Mouse (Mus musculus): ENCODE data around the gene A630023A22Rik. TPM values are rescaled to one million over a fixed set of nuclear protein-coding genes. Genes with fewer than 3 reads are reported as not detected.
A peak's percentile ranks its signal among the peaks of the same experiment; 100 is the strongest.

The A630023A22Rik gene
- polyA plus RNA-seq (2015; fragmentation: Nextera tagmentation; extraction: Ambion mirVana), result 0.28 TPM in 1 of 2 replicates, not detected in the other

DNA sequence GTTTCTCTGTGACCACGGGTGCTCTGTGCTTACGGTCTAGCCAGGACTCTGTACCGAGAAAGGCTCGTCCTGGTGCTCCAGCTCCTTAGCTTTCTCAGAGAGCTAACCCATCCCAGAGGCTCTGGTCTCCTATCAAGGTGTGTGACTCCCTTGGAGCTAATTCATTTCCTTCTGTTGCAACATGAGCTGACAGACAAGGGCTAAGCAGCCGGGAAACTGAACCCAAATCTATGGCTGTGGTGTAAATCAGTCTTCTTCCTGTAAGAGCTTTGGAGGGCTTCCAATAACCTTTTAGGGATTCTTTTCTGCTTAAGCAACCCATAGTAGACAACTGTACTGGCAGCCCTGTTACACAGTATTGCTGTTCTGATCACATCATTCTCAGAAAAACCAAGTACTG lies at the start of gene A630023A22Rik:
TSS of gene A630023A22Rik (minus strand) at position 154 of the 400 bp plus-strand sequence.
- ATAC-seq (ENCODE audit: borderline replicate concordance, extremely low read depth, low FRiP score, low TSS enrichment), result no peak
- 53% methylated on average over 5 of the region's 5 CpGs for WGBS
- peaks cover 18% of the 10 kb centered on the region; the same call in 1 of the 2 replicates for H3K4me1 ChIP-seq
- H3K4me2 ChIP-seq, result no peak within 1 kb of the TSS
- H3K9ac ChIP-seq, result no peak within 1 kb of the TSS
- H3K36me3 ChIP-seq, result no peaks in the 10 kb centered on the region
- no peak within 1 kb of the TSS for H3K4me3 ChIP-seq
- no peaks in the 10 kb centered on the region for H3K9me3 ChIP-seq
- no peak within 1 kb of the TSS for H3K27ac ChIP-seq
- H3K27me3 ChIP-seq, result no peaks in the 10 kb centered on the region

DNA sequence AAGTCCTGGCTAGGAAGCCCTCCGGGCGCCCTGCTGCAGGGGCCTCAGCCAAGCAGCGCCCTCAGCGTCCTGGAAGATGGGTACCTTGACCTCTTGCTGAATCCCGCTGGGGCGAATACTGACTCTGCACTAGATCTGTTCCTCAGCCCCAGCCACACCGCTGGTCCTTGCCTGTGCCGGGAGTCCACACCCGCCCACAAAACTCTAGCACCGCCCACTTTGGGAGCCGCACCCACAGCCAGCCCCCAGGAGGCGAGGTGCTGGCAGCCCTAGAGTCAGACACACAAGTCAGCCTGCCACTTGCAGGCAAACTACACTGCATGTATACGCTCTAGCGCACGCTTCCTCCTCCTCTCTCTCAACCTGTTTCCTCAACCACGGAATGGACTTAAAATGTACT lies 49.8 kb upstream of the A630023A22Rik start, which contains the start of gene Npy4r:
TSS of gene Npy4r (minus strand) at position 148 of the 400 bp plus-strand sequence.
- Histone ChIP-seq H3K4me3 (no peak within 1 kb of the TSS), H3K27me3 (no peaks in the 10 kb centered on the region), H3K4me1 (peaks cover 4% of the 10 kb centered on the region; the same call in 1 of the 2 replicates), H3K4me2 (peak within 1 kb of the TSS; percentile 37), H3K9ac (no peak within 1 kb of the TSS), H3K27ac (no peak within 1 kb of the TSS), H3K36me3 (no peaks in the 10 kb centered on the region), H3K9me3 (no peaks in the 10 kb centered on the region)
- 6% methylated on average over 16 of the region's 16 CpGs for WGBS
- peak; percentile 82; the same call in 1 of the 2 replicates for ATAC-seq (ENCODE audit: borderline replicate concordance, extremely low read depth, low FRiP score, low TSS enrichment)

DNA sequence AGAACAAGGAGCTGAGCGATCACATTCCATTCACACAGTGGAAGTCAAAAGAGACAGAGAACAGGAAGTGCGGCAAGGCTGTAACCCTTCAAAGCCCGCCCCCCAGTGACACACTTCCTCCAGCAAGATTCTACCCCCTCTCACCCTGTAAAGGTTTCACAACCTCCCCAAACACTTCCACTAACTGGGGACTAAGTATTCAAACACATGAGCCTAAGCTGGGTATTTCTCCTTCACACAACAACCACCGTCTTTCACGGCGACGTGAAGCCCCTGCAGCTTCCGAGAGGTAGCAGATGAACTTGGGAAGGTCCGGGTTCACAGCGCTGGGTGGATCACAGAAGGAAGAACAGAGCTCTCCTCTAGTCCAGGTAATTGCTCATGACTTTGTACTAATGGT lies 40.4 kb upstream of the A630023A22Rik start:
- Histone ChIP-seq H3K4me3 (no peak overlapping the region), H3K4me2 (no peak overlapping the region), H3K9ac (no peak overlapping the region), H3K27me3 (no peaks in the 10 kb centered on the region), H3K4me1 (no peaks in the 10 kb centered on the region), H3K36me3 (no peaks in the 10 kb centered on the region), H3K27ac (no peak overlapping the region), H3K9me3 (no peaks in the 10 kb centered on the region)
- 86% methylated on average over 10 of the region's 10 CpGs for WGBS
- no peak for ATAC-seq (ENCODE audit: borderline replicate concordance, extremely low read depth, low FRiP score, low TSS enrichment)

DNA sequence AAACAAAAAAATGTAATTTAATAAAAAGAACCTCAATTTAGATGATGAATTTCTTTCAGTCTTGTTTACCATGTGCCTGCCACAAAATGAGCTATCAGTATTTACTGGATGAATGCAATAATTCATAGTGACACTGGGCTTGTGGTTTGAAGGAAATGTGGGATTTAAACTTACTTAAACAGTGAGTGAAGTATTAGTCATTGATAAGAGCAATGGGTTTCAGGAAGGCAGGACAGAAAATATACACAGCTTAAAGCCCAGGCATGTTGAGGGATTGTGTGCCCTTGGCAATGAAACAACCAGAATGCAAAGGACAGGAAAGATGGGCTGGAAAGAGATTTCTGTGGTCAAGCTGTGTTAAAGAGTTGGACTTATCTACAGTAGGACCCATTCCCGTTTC lies 39.8 kb upstream of the A630023A22Rik start:
- H3K9ac ChIP-seq, result no peak overlapping the region
- H3K27ac ChIP-seq, result no peak overlapping the region
- H3K9me3 ChIP-seq, result no peaks in the 10 kb centered on the region
- WGBS, result 81% methylated on average over 1 of the region's 1 CpGs
- H3K27me3 ChIP-seq, result no peaks in the 10 kb centered on the region
- no peak overlapping the region for H3K4me3 ChIP-seq
- no peaks in the 10 kb centered on the region for H3K4me1 ChIP-seq
- no peaks in the 10 kb centered on the region for H3K36me3 ChIP-seq
- ATAC-seq (ENCODE audit: borderline replicate concordance, extremely low read depth, low FRiP score, low TSS enrichment), result no peak
- no peak overlapping the region for H3K4me2 ChIP-seq

DNA sequence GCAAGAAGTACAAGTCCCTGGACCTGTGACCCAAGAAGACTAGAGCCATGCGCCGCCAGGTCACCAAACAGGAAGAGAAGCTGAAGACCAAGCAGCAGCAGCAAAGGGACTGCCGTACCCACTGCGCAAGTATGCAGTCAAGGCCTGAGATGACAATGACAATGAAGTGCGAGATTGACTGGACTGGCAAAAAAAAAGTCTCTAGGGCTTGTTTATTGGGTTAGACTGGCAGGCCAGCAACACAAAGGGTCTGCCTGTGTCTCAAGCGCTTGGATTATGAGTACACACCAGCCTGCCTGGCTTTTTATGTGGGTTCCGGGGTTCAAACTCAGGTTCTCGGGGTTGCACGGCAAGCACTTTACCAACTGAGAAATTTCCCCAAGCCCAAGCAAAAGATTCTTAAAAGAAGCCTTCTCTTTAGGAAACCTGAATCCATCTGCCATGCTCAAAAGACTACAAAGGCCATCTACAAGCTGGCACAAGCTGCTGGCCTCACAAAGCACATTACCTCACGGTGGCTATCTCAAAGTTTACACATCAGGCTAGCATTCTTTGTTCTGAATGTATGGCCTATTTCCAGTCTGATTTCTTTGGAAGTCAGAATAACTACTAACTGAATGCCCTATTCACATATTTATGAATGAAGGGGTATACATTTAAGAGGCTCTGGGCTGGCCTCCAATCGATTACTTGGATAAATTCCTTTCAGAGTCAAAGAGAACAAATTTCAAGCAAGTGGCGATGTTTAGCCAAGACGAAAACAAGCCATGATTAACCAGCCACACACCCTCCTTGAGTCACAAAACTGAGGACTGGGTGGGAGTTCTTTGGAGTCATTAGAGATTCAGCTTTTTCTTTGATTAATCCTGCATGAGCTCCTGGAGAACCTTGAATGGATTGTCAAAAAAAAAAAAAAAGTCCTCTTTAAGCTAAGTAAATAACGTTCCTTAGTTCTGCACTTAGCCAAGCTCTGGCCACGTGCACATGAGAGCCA lies 37.4 kb upstream of the A630023A22Rik start:
- Histone ChIP-seq H3K36me3 (no peaks in the 10 kb centered on the region), H3K4me2 (no peak overlapping the region), H3K4me1 (no peaks in the 10 kb centered on the region), H3K4me3 (no peak overlapping the region), H3K9me3 (no peaks in the 10 kb centered on the region), H3K27me3 (no peaks in the 10 kb centered on the region), H3K9ac (no peak overlapping the region), H3K27ac (no peak overlapping the region)
- WGBS, result 79% methylated on average over 15 of the region's 15 CpGs
- ATAC-seq (ENCODE audit: borderline replicate concordance, extremely low read depth, low FRiP score, low TSS enrichment), result no peak

DNA sequence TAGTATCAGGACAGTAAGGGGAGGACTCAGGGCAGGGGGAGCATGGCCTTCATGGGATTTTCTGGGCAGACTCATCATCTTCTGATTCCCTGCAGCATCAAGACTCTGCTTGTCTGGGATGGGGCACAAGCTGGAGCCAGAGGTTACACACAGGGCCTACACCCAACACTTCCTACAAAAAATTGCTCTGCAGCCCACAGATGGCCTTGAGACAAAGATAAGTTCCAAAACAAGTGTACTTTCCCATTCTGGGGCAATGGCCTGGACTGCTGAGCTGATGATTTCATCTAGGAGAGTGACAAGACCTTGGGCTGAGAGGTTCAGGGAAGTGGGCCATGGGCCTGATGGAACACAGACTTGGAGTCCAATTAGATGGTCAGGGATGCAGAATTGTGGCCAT lies 32.8 kb upstream of the A630023A22Rik start:
- Histone ChIP-seq H3K9me3 (no peaks in the 10 kb centered on the region), H3K27ac (no peak overlapping the region), H3K4me2 (no peak overlapping the region), H3K9ac (no peak overlapping the region), H3K36me3 (no peaks in the 10 kb centered on the region), H3K27me3 (no peaks in the 10 kb centered on the region), H3K4me1 (no peaks in the 10 kb centered on the region), H3K4me3 (no peak overlapping the region)
- ATAC-seq (ENCODE audit: borderline replicate concordance, extremely low read depth, low FRiP score, low TSS enrichment), result no peak

DNA sequence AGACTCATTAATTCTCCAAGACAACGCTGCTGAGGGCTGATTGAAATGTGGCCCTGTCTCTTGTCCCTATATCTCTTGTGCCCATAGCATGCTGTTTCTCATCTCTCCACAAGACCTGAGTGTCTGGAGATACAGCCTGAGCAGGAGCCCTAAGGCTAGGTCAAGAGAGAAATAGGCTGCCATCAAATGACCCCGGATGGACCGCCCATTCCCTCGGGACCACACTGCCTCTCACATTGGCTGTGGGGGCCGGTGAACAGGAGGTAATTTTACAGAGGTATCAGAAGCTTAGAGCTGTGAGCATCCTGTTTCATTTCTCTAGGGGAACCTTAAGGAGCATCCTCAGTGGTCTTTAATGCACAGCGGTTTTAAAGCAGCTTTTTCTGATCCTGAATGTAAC lies 28.7 kb upstream of the A630023A22Rik start:
- no peak overlapping the region for H3K4me2 ChIP-seq
- H3K9me3 ChIP-seq, result no peaks in the 10 kb centered on the region
- no peak overlapping the region for H3K9ac ChIP-seq
- no peaks in the 10 kb centered on the region for H3K4me1 ChIP-seq
- no peak overlapping the region for H3K27ac ChIP-seq
- H3K36me3 ChIP-seq, result no peaks in the 10 kb centered on the region
- 60% methylated on average over 6 of the region's 6 CpGs for WGBS
- no peak overlapping the region for H3K4me3 ChIP-seq
- H3K27me3 ChIP-seq, result no peaks in the 10 kb centered on the region
- ATAC-seq (ENCODE audit: borderline replicate concordance, extremely low read depth, low FRiP score, low TSS enrichment), result no peak

DNA sequence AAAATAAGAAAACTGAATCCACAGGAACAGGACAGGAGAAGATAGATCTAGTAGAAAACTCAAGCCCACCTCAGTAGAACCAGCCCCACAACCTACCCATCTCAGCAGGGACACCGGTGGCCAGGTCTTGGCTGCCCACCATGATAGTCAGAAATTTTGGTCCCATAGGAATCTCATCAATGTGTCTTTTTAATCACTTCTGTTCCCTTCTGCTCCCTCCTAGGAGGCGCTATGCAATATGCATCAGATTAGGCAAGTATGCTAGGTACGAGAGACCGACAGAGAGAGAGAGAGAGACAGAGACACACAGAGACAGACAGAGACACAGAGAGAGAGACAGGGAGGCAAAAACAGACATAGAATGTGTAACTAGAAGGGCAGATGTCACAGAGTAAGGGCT lies 19.1 kb upstream of the A630023A22Rik start:
- no peak overlapping the region for H3K27ac ChIP-seq

DNA sequence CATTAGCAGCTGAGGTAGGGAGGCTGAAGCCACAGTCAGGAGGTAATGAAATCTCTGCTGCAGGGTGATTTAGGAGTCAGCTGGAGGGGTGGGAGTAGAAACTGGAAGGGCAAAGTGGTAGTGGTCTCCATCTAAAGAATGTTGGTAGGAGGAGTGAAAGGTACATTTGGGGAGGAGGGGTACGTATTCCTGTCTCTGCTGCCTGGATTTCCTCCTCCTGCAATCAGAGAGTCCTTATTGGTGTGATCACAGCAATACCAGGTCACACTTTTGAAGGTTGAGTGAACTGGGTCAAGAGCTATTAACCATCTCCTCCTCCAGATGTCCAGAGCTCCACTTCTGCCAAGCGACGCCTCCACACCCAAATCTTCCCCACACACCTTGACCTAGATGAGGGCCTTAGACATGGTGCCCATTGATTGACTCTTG lies 18.4 kb upstream of the A630023A22Rik start:
- WGBS, result 81% methylated on average over 3 of the region's 3 CpGs
- no peak overlapping the region for H3K27ac ChIP-seq
- ATAC-seq (ENCODE audit: borderline replicate concordance, extremely low read depth, low FRiP score, low TSS enrichment), result no peak
- H3K27me3 ChIP-seq, result no peaks in the 10 kb centered on the region
- no peak overlapping the region for H3K4me3 ChIP-seq
- H3K4me1 ChIP-seq, result no peaks in the 10 kb centered on the region
- no peak overlapping the region for H3K9ac ChIP-seq
- H3K9me3 ChIP-seq, result no peaks in the 10 kb centered on the region
- H3K4me2 ChIP-seq, result no peak overlapping the region
- H3K36me3 ChIP-seq, result no peaks in the 10 kb centered on the region

More for the DNA sequence above, 19.1 kb upstream of the A630023A22Rik start:
- Histone ChIP-seq H3K4me1 (no peaks in the 10 kb centered on the region), H3K9ac (no peak overlapping the region), H3K27me3 (no peaks in the 10 kb centered on the region), H3K9me3 (no peaks in the 10 kb centered on the region), H3K4me2 (no peak overlapping the region), H3K36me3 (no peaks in the 10 kb centered on the region), H3K4me3 (no peak overlapping the region)
- ATAC-seq (ENCODE audit: borderline replicate concordance, extremely low read depth, low FRiP score, low TSS enrichment), result no peak
- 93% methylated on average over 4 of the region's 4 CpGs for WGBS

DNA sequence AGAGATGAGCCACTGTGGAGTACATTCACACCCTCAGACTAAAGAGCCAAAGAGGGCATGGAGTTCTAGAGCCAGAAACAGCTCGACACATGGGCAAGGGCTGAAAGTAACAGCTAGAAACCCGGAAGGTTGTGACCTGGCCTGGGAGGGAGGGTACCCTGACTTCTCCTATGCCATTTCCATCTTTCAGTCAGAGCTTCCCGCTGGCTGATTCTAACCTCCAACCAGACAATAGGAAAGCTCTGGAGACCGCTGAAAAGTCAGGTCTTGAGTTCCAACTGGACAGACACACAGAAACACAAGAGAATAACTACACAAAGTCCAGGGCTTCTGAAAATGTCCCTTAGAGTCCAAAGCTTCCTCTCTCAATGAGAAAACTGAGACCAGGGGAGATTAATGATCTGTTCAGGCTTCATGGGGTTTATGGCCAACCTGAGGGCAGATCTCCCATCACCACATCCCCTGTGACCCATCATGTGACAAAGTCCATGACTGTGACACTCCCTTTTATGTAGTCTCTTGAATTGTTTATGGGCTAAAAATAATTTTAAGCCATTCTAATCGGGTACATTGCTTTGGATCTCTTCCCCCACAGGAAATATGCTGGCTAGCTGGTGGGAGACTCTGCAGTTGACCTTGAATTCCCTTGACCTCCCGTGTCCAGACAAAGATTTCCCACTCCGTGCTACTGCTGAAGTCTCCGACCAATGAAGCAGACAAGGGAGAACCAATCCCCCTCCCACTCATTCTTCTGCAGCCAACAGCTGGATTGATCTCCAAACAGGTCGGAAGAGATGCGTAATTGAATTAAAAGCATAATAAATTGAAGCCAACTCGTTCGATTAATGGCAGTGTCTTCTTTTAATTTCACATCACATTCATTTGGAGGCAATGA lies 17.7 kb upstream of the A630023A22Rik start:
- Histone ChIP-seq H3K27me3 (no peaks in the 10 kb centered on the region), H3K9ac (no peak overlapping the region), H3K36me3 (no peaks in the 10 kb centered on the region), H3K4me2 (no peak overlapping the region), H3K27ac (no peak overlapping the region), H3K9me3 (no peaks in the 10 kb centered on the region), H3K4me3 (no peak overlapping the region), H3K4me1 (no peaks in the 10 kb centered on the region)
- WGBS, result 72% methylated on average over 12 of the region's 12 CpGs
- no peak for ATAC-seq (ENCODE audit: borderline replicate concordance, extremely low read depth, low FRiP score, low TSS enrichment)

DNA sequence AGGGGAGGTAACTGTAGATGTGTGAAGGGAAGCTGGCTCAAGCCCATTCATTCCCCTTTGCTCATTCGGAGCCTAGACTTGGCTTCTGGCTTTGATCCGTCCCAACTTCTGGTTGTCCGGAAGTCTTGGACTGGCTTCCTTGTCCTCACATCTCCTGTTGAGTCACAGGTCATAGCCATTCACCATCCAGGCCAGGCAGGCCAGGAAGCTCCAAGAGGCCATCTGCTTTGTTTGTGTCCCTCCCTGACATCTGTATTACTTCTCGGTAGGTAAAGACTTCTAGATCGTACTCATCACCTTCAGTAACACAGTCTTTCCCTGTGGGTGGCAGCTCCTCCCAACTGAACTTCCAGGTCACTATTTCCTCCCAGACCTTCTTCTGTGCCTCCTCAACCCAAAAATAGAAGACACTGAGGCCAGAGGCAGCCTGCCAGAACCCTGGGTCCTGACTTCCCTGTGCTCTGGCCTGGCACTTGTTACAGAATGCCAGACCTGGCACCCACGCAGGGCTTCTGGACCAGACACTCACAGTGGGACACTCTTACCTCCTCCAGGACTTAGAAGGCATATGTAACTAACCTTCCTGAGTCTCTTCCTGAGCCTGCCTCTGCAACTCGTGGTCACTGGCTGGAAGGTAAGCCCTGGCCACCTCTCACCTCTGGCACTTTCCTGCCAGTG lies 16.6 kb upstream of the A630023A22Rik start:
- WGBS, result 69% methylated on average over 7 of the region's 7 CpGs
- Histone ChIP-seq H3K9ac (no peak overlapping the region), H3K36me3 (no peaks in the 10 kb centered on the region), H3K4me3 (no peak overlapping the region), H3K27me3 (no peaks in the 10 kb centered on the region), H3K9me3 (no peaks in the 10 kb centered on the region), H3K27ac (no peak overlapping the region), H3K4me2 (no peak overlapping the region), H3K4me1 (no peaks in the 10 kb centered on the region)
- no peak for ATAC-seq (ENCODE audit: borderline replicate concordance, extremely low read depth, low FRiP score, low TSS enrichment)
